Mouse (Mus musculus) urinary bladder, postnatal 14 days (tissue): ENCODE results near the gene Vmn2r24.
"Not testable (repeated sequence)": the region's sequence is repeated elsewhere in the genome, so short reads cannot be mapped to it uniquely, and the experiment has no call there.

Experiments used
- DNase-seq: peaks from one replicate; pipeline ENCODE4 v3.0.0; 2021; ENCODE audit warnings: low spot score

The Vmn2r24 gene

GRCm38 (mm10) chr6:123778579-123778978 lies at the start of gene Vmn2r24:
Gene Vmn2r24, plus strand, starts transcription at chr6:123778879.
- DNase-seq: no peak

- no peak for DNase-seq
Measured at GRCm38 (mm10) chr6:123770031-123770430, 8.6 kb upstream of the Vmn2r24 start.

GRCm38 (mm10) chr6:123784857-123785256 lies 6.2 kb downstream of the Vmn2r24 start:
- no peak for DNase-seq

- no peak for DNase-seq
Measured at GRCm38 (mm10) chr6:123793746-123794145, 15.1 kb downstream of the Vmn2r24 start.

- not testable (repeated sequence) for DNase-seq
Measured at GRCm38 (mm10) chr6:123810291-123810690, 31.6 kb downstream of the Vmn2r24 start.

- no peak for DNase-seq
Measured at GRCm38 (mm10) chr6:123819951-123820350, 41.3 kb downstream of the Vmn2r24 start.

- DNase-seq: not testable (repeated sequence)
Measured at GRCm38 (mm10) chr6:123853363-123853762, 74.7 kb downstream of the Vmn2r24 start, which contains the start of gene Vmn2r25. Gene Vmn2r25, minus strand, starts transcription at chr6:123853463.
